Mouse (Mus musculus) hindbrain, embryonic 11.5 days (tissue): ENCODE results near the gene Lama1. TPM values are rescaled to one million over a fixed set of nuclear protein-coding genes. Genes with fewer than 3 reads are reported as not detected.

Experiments used
- ATAC-seq: fragments of 200-750 bp; cut with Nextera tagmentation; 2 replicates; pipeline ENCODE4 v1.8.0; 2017; ENCODE audit warnings: mild to moderate bottlenecking, moderate TSS enrichment, moderate library complexity; ENCODE audit not compliant: low FRiP score
- DNase-seq: peaks from one replicate; pipeline ENCODE4 v3.0.0-alpha.2; 2015; ENCODE audit warnings: low spot score
- H3K27ac ChIP-seq: fragments of 300-500 bp; sonication (generic); 2 replicates; pipeline ENCODE4 v1.5.1; 2014; ENCODE audit warnings: mild to moderate bottlenecking, low read depth, low read length
- H3K27me3 ChIP-seq: fragments of 300-500 bp; sonication (generic); 2 replicates; pipeline ENCODE4 v1.6.1; 2014; ENCODE audit warnings: mild to moderate bottlenecking, low read length, moderate library complexity, mixed read lengths; ENCODE audit not compliant: control insufficient read depth, insufficient read depth
- H3K36me3 ChIP-seq: fragments of 300-500 bp; sonication (generic); 2 replicates; pipeline ENCODE4 v1.6.1; 2014; ENCODE audit warnings: mild to moderate bottlenecking, low read length, moderate library complexity, mixed read lengths; ENCODE audit not compliant: control insufficient read depth, insufficient read depth
- H3K4me1 ChIP-seq: fragments of 300-500 bp; sonication (generic); replicated peaks from 2 replicates; pipeline ENCODE4 v1.6.1; 2014; ENCODE audit warnings: low read length, mixed read lengths; ENCODE audit not compliant: control insufficient read depth, insufficient read depth
- H3K4me2 ChIP-seq: fragments of 300-500 bp; sonication (generic); replicated peaks from 2 replicates; pipeline ENCODE4 v1.6.1; 2014; ENCODE audit warnings: mild to moderate bottlenecking, low read depth, low read length
- H3K4me3 ChIP-seq: fragments of 300-500 bp; sonication (generic); 2 replicates; pipeline ENCODE4 v1.5.1; 2014; ENCODE audit warnings: low read depth, low read length
- H3K9ac ChIP-seq: fragments of 300-500 bp; sonication (generic); 2 replicates; pipeline ENCODE4 v1.6.1; 2014; ENCODE audit warnings: low read depth, low read length
- H3K9me3 ChIP-seq: fragments of 300-500 bp; sonication (generic); 2 replicates; pipeline ENCODE4 v1.6.1; 2016; ENCODE audit warnings: low read length; ENCODE audit not compliant: control insufficient read depth
- WGBS: fragments of 180-500 bp; shearing (Covaris S2); extraction: QIAGEN DNeasy Blood & Tissue Kit; methylation state at CpG from one replicate; pipeline ENCODE4 v1.1.7; 2014; 5-methylcytosine and 5-hydroxymethylcytosine counted together
- polyA plus RNA-seq: library from polyadenylated mRNA; unstranded; fragments of >200 nt; fragmentation: Nextera tagmentation; extraction: Ambion mirVana; gene quantifications from 2 replicates; pipeline ENCODE4 v1.2.1, GENCODE M21; 2014

Lama1 gene
- polyA plus RNA-seq, 1 experiment from 2014 or later, result 22.1 TPM

DNA sequence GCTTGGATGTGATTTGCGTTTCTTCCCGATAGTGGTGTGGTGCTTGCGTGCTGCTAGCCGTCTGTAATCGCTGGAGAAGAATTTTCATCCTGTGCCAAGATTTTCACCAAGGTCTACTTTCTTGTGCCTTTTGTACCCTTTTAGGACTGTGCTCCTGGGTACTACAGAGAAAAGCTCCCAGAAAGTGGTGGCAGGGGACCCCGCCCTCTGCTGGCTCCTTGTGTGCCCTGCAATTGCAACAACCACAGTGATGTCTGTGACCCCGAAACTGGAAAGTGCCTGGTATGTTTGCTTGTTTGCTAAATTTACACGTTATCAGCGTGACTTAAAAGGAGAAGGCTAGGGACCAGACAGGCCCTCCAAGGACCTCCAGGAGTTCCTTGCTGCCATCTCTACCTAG, 79.7 kb downstream of the Lama1 start:
- no peak overlapping the region for H3K27ac ChIP-seq
- DNase-seq, result peak; percentile 30
- H3K4me2 ChIP-seq, result no peak overlapping the region
- WGBS, result 77% methylated on average over 9 of the region's 9 CpGs
- no peak overlapping the region for H3K4me3 ChIP-seq
- peaks cover 7% of the 10 kb centered on the region; the same call in 1 of the 2 replicates for H3K36me3 ChIP-seq
- no peaks in the 10 kb centered on the region for H3K27me3 ChIP-seq
- H3K4me1 ChIP-seq, result no peaks in the 10 kb centered on the region
- no peak overlapping the region for H3K9ac ChIP-seq
- no peak for ATAC-seq
- no peaks in the 10 kb centered on the region for H3K9me3 ChIP-seq

DNA sequence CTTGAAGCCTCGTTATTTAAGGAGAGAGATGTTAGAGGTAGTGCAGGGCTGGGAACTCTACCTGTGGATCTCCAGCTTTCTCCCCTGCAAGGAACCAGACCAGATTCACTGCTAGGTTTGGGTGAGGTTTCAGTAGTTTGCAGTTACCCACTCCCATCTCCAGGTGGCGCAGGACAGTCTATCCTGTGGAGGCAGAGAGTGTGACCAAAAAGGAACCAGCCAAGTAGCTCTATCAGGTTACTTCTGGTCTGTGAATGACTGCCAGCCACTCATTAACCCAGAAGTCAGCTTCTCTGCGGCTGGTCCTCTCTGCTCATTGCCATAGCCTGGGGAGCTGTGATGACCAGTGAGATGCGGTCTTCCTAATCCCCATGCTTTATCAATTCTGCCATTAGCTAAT, 82.8 kb downstream of the Lama1 start:
- peak; percentile 64 for DNase-seq
- no peaks in the 10 kb centered on the region for H3K4me1 ChIP-seq
- ATAC-seq, result no peak
- H3K4me3 ChIP-seq, result no peak overlapping the region
- 65% methylated on average over 4 of the region's 4 CpGs for WGBS
- no peaks in the 10 kb centered on the region for H3K27me3 ChIP-seq
- H3K9ac ChIP-seq, result no peak overlapping the region
- H3K27ac ChIP-seq, result no peak overlapping the region
- no peak overlapping the region for H3K4me2 ChIP-seq
- no peaks in the 10 kb centered on the region for H3K9me3 ChIP-seq
- peaks cover 4% of the 10 kb centered on the region; the same call in 1 of the 2 replicates for H3K36me3 ChIP-seq

GRCm38 (mm10) chr17:67791091-67791490, 94.0 kb downstream of the Lama1 start:
- Histone ChIP-seq H3K36me3 (peaks cover 14% of the 10 kb centered on the region; the same call in 1 of the 2 replicates), H3K4me1 (no peaks in the 10 kb centered on the region), H3K27me3 (no peaks in the 10 kb centered on the region), H3K4me3 (no peak overlapping the region), H3K27ac (no peak overlapping the region), H3K9me3 (no peaks in the 10 kb centered on the region), H3K4me2 (no peak overlapping the region), H3K9ac (no peak overlapping the region)
- ATAC-seq (no peak), DNase-seq (no peak)
- WGBS, result 96% methylated on average over 10 of the region's 10 CpGs

DNA sequence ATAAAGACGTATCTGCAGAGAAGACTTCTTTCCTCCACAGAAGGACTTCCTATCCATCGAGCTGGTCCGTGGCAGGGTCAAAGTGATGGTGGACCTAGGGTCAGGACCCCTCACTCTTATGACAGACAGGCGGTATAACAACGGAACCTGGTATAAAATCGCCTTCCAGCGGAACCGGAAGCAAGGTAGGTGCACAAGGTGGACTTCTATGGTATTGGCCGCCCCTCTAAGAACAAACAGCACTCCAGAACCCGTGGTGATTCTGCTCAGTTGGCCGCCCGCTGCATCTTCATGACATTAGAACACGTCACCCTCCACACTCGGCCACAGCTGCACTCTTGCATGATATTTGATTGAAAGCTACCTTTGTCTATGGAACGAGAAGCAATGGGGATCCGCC, 112.1 kb downstream of the Lama1 start:
- Histone ChIP-seq H3K27me3 (no peaks in the 10 kb centered on the region), H3K27ac (no peak overlapping the region), H3K4me2 (no peak overlapping the region), H3K4me3 (no peak overlapping the region), H3K9me3 (no peaks in the 10 kb centered on the region), H3K4me1 (no peaks in the 10 kb centered on the region), H3K9ac (no peak overlapping the region), H3K36me3 (peaks cover 8% of the 10 kb centered on the region)
- no peak for DNase-seq
- ATAC-seq, result no peak
- 92% methylated on average over 16 of the region's 16 CpGs for WGBS

GRCm38 (mm10) chr17:67813666-67814065, 116.6 kb downstream of the Lama1 start:
- H3K36me3 ChIP-seq, result peaks cover 7% of the 10 kb centered on the region
- no peak overlapping the region for H3K9ac ChIP-seq
- 92% methylated on average over 6 of the region's 6 CpGs for WGBS
- no peak overlapping the region for H3K4me3 ChIP-seq
- ATAC-seq (no peak), DNase-seq (no peak)
- H3K4me1 ChIP-seq, result no peaks in the 10 kb centered on the region
- H3K27ac ChIP-seq, result no peak overlapping the region
- H3K4me2 ChIP-seq, result no peak overlapping the region
- H3K9me3 ChIP-seq, result no peaks in the 10 kb centered on the region
- no peaks in the 10 kb centered on the region for H3K27me3 ChIP-seq

DNA sequence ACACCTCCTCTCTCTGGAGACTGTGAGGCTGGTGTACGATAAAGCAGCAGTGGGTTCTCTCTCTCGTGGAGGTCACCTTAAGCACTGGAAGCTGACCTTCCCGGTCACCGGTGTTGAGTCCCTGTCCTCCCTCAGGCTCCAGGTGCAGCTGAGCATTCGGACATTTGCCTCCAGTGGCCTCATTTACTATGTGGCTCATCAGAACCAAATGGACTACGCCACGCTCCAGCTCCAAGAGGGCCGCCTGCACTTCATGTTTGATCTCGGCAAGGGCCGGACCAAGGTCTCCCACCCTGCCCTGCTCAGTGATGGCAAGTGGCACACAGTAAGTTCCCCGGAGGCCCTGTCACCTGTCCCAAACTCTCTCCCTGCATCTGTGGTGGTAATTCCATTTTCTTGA, 118.7 kb downstream of the Lama1 start:
- Histone ChIP-seq H3K36me3 (peaks cover 3% of the 10 kb centered on the region; the same call in 1 of the 2 replicates), H3K27me3 (no peaks in the 10 kb centered on the region), H3K9ac (no peak overlapping the region), H3K4me1 (no peaks in the 10 kb centered on the region), H3K9me3 (no peaks in the 10 kb centered on the region), H3K4me3 (no peak overlapping the region), H3K4me2 (no peak overlapping the region), H3K27ac (no peak overlapping the region)
- 95% methylated on average over 11 of the region's 11 CpGs for WGBS
- DNase-seq (no peak), ATAC-seq (no peak)

DNA sequence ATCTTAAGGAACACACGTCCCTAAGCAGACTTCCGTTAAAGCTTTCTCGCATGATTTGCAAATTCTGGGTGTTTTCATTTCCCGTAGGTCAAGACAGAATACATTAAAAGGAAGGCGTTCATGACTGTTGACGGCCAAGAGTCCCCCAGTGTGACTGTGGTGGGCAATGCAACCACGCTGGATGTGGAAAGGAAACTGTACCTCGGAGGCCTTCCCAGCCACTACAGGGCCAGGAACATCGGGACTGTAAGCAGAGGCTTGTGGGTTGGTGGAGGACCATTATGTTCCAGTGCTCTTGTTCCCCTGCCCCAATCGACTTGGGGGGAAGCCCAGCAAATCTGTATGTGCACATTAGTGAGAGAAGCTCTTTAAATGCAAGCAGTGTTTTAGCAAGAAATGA, 119.9 kb downstream of the Lama1 start:
- Histone ChIP-seq H3K27ac (no peak overlapping the region), H3K36me3 (peaks cover 3% of the 10 kb centered on the region; the same call in 1 of the 2 replicates), H3K4me3 (no peak overlapping the region), H3K27me3 (no peaks in the 10 kb centered on the region), H3K4me1 (no peaks in the 10 kb centered on the region), H3K9ac (no peak overlapping the region), H3K4me2 (no peak overlapping the region), H3K9me3 (no peaks in the 10 kb centered on the region)
- DNase-seq (no peak), ATAC-seq (no peak)
- 91% methylated on average over 10 of the region's 10 CpGs for WGBS

GRCm38 (mm10) chr17:67827431-67827830, 130.4 kb downstream of the Lama1 start:
- Histone ChIP-seq H3K27ac (no peak overlapping the region), H3K9me3 (no peaks in the 10 kb centered on the region; the same call in 1 of the 2 replicates), H3K27me3 (no peaks in the 10 kb centered on the region), H3K4me2 (no peak overlapping the region), H3K9ac (no peak overlapping the region), H3K4me1 (no peaks in the 10 kb centered on the region), H3K4me3 (no peak overlapping the region), H3K36me3 (no peaks in the 10 kb centered on the region)
- ATAC-seq (no peak), DNase-seq (no peak)
- WGBS, result 100% methylated on average over 3 of the region's 3 CpGs

GRCm38 (mm10) chr17:67836146-67836895, 139.3 kb downstream of the Lama1 start:
- H3K27me3 ChIP-seq, result no peaks in the 10 kb centered on the region
- ATAC-seq, result no peak
- H3K9ac ChIP-seq, result no peak overlapping the region
- no peak for DNase-seq
- H3K36me3 ChIP-seq, result no peaks in the 10 kb centered on the region
- no peaks in the 10 kb centered on the region for H3K4me1 ChIP-seq
- H3K9me3 ChIP-seq, result no peaks in the 10 kb centered on the region
- H3K27ac ChIP-seq, result no peak overlapping the region
- 94% methylated on average over 20 of the region's 20 CpGs for WGBS
- H3K4me3 ChIP-seq, result no peak overlapping the region
- no peak overlapping the region for H3K4me2 ChIP-seq
